Mouse (Mus musculus) layer of hippocampus, postnatal 14 days (tissue): ENCODE data around the gene Rgs12. TPM values are rescaled to one million over a fixed set of nuclear protein-coding genes. Genes with fewer than 3 reads are reported as not detected.

Experiments
- DNase-seq, 2 experiments: peaks; one replicate each; pipeline ENCODE4 v3.0.0; 2021 to 2022; ENCODE audit warnings: low spot score in 2 of 2, mixed read lengths in 1 of 2
- total RNA-seq, 2 experiments: library from RNA; stranded (reverse); gene quantifications; 2 replicates each; pipeline ENCODE4 v1.2.3; 2021

The Rgs12 gene
- total RNA-seq, 2 experiments from 2014 or later, result 44.3 to 50.3 TPM

DNA sequence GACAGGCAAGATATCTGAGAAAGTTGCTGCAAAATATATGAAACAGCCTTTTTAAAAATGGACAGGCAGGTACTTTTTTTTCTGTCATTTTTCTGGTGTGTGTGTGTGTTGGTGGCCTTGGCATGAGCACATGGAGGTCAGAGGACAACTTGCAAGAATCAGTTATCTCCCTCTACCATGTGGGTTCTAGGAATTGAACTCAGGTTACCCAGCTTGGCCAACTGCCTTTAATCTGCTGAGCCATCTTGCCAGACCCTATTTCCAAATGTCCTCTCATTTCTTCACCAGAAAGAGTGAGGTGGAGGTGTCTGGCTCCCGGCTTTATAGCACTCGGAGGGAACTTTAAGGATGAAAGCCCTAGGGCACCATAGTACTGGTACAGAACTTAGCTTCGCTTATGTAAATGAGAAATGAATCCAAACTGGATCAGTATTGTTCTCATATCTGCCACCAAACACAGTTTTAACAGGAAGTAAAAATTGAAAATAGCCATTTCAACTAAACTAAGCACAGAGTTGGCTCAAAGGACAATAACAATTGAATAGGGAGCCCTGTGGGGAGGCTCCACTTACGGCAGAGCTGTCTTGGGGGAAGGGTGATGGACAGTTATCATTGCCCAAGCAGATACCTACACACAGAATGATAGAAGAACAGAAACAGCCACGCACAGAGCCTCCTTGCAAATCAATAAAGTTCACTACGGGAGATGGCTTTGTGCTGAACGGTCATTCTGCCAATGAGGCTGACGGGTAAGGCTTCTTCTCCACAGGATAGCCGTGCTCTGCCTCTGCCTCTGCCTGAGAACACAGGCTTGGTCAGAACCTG is 18.9 kb upstream of the Rgs12 start:
- no peak for DNase-seq

DNA sequence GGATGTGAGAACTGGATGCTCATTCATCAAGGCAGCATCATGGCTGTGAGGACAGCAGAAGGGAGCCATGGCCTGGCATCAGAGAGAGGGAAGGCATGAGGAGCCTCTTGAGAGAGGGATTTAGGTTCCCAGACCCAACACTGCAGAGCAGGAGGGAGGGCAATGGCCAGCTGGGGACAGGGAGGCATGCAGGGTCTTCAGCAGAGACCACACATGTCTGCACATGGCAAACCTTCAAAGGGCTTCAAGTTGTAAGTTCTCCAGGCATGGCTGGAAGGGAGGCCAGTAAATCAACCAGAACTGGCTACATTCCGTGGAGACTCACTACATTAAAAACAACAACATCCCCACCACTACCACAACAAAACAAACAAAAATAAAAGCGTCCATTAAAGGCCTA is 18.2 kb upstream of the Rgs12 start:
- DNase-seq, result no peak

DNA sequence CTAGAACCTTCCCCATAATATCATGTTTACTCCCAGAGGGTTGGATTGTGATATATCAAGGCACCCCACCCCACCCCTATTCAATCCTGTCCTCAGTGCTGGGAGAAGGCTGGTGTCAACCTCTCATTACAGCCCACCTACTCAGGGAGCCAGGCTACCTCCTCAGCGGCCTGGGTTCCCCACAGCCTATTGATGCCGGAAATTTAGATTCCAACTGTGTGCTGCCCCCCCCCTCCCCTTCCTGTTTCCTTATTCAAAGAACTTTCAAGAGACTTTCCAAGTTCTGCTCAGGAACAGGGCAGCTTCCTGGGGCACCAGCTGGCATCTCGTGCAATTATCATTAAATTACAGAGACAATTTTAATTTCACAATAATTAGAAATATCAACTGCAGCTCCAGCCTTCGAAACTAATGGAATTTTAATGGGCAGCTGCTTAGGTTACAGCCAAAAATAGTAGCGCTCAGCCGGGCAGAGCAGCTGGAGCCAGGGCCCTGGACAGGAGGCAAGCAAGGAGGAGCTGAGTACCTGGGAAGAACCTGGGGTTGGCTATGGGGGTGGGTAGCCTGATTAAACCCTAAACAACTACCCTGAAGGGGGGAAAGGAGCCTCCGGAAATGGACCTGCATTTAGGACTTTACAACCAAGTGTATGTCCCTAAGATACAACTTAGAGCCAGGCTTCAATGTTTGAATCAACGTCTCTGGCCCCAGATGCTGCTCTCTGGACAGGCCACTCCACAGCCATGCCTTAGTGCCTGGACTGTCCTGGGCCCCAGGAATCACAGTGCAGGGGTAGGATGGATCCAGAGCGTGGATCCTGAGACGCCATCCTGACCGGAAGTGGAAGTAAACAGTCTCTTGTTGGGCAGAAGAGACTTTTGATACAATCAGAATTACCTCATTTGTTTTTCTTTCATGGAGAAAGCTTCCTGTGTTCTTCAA is 17.5 kb upstream of the Rgs12 start:
- no peak for DNase-seq

DNA sequence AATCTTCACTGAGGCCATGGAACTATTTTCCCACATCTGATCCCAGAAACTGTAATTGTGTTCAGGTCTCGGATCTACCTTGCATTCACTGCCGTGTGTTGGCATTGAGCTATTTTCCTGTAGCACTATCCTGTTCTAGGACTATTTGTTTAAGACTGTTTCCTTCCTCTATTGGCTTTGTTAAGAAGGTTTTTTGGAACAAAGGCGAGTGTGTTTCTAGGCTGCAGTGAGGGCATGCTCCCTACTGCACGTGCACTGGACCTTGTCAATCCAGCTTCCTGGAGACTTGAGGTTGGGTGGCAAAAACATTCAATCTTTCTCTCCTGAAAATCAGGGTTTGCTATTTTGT is 16.8 kb upstream of the Rgs12 start:
- no peak for DNase-seq

DNA sequence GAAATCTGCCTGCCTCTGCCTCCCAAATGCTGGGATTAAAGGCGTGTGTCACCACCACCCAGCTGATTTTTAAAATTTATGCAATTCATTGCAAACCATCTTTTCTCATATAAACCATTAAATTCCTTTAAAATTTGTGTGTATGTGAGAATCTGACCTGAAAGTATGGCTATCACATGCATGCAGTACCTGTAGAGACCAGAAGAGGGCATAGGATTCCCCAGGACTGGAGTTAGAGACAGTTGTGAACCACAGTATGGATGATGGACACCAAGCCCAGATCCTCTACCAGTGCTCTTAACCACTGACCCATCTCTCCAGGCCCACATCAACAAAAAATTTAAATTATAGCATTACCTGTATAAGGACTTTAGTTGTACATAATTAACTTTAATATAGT is 15.8 kb upstream of the Rgs12 start:
- no peak for DNase-seq

DNA sequence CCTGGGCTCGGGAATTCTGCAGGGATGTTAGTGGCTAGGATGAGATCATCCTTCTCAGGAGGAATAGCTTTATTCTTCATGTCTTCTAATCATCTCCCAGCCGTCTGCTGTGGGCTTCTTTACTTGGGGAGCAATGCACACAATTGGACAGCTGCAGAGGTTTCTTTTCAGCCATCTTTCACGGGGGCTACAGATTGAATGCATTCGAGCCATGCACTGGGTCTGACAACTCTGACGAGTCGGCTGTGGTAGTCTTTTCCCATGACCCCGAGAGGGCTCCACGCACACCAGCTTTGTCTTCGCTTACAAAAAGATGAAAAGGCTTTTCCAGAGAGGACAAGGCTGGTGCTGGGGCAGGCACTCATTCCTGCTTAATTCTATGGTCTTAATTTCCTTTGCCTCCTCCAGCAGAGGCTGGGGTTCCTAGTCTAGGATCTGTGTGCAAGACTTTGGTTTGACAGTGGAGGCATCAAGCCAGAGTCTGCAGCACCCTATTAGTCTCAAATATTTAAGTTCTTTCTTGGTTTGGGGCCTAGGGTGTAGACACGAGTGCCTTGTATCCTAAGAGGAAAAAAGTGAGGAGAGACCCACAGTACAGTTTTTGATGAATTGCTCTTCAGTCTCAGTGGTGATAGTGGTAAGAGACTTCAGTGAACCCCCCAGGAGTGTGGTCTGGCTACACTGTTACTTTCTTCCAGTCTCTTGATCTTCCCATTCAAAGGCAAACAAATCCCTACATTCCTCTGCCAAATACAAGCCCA is 7.4 kb upstream of the Rgs12 start:
- no peak for DNase-seq

DNA sequence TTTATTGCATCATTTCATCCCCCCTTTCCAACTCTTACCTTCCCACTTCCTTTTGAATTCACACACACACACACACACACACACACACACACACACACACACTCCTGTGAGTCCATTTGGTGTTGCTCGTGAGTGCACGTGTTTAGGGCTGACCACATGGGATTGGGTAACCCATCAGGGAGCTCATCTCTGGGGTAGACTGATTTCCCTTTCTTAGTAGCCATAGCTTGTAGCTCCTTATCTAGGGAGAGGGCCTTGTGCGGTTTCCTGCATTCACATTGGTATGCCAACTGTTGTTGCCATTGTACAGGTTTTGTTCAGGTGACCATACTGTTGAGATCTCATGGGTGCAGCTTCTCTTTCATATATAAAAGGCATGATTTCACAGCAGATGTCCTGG is 5.8 kb upstream of the Rgs12 start:
- DNase-seq, result no peak

DNA sequence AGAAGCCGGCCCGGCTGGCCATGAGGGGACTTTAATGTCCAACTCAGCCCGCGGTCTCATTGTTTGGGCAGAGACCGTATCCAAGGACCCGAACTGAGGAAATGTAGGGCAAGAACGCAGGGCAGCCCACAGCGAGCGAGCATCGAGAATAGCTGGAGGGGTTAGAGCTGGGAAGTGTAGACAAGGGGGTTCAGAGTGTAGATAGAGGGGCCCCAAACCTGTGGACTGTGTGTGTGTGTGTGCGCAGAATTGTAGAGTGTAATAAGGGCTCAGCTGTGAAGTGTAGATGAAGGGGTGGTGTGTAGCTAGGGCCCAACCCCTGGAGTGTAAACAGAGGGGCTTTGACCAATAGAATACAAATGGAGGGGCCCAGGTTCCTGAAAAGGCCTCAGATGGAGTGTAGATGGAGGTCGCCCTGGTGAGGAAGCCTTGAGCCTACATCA is 545 bp downstream of the Rgs12 start:
- DNase-seq, result no peak

DNA sequence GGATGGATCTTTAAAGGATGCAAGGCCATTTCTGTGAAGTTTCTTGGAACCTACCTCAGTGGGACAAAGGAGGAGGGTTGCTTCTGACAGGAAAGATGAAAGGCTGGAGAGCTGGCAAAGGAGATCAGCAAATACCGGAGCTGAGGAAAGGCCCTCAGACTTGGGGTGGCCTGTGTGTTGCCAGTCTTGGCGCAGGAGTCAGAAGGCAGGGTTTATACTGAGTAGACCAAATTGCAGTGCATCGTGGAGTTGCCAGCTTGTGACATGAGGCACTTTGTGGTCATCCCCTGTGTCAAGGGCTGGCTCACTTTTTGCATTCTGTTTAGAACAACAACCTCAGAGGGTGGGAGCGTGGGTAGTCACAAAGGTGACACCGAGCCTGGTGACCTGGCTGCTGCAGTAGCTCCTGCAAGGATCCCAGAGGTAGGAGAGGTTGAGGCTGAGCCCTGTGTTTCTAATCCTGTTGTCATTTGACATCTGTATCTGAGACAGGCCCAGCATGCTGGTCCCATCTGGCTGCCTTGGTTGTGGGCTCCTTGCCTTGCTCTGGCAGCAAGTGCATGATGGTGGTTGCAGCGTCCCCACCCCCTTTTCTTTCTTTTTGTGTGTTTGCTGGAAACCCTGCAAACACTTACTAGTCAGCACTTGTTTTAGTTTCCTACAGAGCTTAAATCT is 1.4 kb downstream of the Rgs12 start:
- peak in 1 of 2 experiments; percentile 31 for DNase-seq

DNA sequence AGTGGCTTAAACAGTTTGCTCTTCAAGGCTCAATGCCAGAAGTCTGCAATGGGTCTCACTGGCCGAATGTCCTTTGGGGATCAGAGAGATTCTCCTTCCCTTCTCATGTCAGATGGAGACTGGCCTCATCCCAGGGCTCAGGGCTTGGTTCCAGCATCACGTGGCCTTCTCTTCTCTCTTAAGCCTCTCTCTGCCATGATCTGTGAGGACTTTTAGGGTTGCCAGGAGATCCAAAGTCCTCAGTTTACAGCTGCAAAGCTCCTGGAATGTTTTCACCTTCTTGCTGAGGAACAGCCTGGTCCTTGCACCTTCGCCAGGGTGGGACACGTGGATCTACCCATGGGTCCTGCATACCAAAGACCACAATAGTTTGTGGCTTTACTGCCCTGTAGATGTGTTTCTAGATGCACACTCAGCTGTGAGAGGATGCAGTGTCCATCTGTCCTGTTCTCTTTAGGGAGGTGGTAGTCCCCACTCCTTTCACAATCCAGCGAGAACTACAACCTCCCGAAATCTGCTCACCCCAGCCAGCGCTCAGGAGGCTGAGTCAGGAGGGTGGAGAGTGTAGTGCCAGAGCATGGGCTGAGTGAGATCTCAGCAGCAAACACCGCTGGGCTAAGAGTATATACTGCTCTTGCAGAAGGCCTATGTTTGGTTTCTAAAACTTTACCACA is 2.1 kb downstream of the Rgs12 start:
- DNase-seq, result peak in 1 of 2 experiments; percentile 48

DNA sequence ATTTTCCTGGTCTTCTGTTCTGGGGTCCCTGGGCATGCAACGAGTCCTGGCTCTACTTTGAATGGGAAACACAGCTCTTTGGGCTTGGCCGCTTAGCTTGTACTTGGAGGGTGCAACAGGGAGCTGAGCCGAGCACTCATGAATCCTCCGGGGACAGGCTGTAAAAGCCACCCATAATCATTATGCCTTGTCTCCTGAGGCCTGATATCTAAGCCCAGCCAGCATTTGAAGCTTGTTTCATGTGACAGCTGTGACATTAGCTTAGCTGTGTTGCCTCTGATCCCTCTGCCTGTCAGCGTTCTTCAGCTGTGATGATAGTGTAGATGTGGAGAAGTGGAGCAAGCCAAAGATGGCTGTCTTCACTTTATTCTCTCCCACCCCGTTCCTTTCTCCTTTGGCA is 5.3 kb downstream of the Rgs12 start:
- no peak for DNase-seq

DNA sequence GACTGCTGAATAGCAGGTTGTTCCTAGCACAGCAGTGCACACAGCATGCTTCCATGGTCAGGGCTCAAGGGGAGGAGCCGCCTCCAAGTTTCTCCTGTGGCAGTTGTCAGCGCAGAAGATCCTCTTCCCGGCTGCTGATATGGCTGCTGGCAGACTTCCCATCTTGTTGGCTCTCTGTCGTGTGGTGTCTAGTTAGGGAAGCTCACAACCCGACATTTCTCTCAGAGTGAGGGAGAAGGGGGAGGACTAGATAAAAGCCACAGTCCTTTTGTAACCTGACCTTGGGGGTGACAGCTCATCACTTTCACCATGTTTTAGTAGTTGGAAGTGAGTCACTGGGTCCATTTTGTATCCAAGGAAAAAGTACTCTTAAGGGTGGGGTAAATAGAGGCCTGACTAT is 6.4 kb downstream of the Rgs12 start:
- no peak for DNase-seq

DNA sequence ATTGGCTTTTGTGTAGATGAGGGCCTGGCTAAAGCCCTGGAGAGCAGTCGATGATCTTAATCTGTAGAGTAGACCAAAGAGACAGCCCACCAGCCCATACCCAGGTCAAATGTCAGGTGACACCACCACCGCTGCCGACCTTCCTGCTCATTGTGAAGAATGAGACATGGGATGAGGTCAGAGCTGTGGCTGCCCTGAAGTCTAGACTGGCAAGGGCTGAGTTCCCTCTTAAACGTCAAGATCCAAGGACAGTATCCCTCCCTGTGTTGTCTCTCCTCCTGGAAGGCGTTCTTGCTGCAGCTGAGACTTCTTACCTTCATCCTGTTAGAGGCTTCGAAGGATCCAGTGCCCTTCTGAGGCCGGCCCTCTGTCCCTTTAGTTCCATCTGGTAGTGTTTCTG is 6.9 kb downstream of the Rgs12 start:
- no peak for DNase-seq

DNA sequence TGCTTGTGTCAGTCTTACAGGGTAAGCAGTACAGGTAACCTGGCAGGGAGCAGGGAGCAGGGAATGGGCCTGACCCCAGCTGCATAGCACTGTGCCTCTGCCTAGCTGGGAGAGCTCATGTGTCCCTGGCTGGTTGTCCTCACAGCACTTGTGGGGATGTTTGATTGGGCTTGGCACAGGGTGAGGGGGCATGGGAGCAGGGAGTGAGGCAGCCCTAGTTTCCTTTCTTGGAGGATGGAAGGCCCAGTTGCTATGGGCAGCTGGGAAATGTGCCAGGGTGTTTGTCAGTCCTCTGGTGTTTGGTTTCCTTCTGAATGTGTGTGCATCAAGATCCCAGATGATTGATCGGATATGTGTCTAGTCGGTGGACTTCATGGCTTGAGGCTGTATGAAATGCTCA is 7.8 kb downstream of the Rgs12 start:
- peak in 1 of 2 experiments; percentile 39 for DNase-seq

DNA sequence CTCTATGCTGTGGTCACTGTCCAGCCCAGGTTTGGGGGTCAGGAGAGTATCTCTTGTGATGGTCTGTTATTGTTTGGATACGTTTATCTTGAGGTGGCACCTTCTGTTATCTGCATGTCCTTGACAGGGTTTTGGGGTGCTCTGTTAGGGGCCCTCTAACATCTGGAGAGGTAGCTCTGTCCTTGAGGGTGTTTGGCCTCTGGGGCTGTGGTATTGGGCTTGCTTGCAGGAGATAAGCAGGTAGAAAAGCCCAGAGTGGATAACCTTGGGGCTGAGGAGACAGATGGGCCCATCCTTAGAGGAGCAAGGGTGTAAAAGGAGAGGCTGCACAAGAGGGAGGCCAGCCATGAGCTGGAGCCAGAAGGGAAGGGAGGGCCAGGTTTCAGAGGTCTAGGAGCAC is 10.8 kb downstream of the Rgs12 start:
- no peak for DNase-seq

DNA sequence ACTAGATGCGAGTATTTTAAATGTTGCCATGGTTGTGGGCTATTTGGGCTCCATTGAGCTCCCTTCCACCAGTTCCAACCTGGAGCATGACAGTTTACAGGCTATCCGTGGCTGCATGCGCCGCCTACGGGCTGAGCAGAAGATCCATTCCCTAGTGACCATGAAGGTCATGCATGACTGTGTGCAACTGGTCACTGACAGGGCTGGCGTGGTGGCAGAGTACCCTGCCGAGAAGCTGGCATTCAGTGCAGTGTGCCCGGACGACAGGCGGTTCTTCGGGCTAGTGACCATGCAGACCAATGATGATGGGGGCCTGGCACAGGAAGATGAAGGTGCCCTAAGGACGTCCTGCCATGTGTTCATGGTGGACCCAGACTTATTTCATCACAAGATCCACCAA is 16.3 kb downstream of the Rgs12 start:
- DNase-seq, result no peak

DNA sequence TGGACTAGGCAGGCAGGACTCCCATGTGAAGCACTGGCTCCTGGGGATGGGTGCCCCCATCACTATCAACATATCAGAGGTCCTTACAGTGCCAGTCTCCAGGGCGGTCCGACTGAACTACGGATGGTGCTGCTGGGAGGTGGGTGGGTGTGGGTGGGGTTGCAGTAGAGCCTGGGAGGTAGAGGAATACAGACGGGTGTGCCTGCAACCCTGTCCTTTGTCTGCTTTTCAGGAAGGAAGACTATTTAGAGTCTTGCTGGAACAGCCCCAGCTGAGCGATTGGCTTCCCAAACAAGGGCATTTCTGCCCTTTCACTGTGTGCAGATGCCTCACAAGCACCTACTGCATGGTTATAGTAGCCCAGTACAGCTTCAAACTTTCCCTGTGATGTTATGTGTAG is 19.1 kb downstream of the Rgs12 start:
- no peak for DNase-seq

DNA sequence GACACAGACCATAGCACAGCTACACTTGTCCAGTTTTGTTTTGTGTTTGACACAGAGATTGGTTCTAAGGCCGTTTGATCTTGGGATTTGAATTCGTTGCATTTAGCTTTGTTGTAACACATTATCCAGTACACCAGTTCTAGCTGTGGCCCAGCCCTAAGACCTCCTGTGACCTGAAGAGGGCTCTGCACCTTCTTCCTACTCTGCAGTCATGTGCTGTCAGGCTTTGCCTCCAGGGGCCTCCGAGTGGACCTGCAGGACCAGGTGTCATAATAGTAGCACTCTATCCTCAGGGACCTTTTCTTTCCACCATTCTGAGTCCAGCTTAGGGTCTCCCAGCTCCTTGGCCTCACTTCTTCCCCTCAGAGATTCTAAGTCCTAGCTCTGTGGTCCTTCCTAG is 23.2 kb downstream of the Rgs12 start:
- DNase-seq, result no peak

DNA sequence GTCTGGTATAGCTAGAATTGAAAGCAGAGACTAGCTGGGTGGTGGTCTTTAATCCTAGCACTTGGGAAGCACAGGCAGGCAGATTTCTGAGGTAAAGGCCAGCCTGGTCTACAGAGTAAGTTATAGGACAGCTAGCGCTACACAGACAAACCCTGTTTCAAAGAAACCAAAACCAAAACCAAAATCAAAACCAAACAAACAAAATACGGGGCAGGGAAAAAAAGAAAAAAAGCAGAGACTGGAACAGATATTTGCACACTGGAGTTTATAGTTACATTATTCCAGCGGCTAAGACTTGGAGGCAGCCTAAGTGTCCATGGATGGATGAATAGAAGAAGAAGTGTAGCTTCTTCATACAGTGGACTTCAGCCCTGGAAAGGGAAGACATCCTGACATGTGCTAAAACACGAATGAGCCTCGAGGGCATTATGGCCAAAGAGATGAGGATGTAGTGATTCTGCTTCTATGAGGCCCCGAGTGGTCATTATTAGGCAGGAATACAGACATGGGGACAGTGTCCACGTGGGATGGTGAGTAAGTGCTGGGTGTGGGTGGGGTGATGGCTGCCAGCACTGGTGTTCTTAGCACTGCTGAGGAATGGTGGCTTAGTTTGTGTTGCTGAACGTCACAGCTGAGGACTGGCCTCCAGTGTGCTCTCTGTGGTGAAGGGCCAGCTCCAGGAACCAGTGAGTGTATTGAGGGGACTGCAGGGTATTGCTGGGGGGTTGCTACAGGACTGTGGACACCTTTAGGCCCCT is 24.5 kb downstream of the Rgs12 start:
- DNase-seq, result no peak
